Mouse (Mus musculus): Measurements from ENCODE around the gene Ctf2.
A peak's percentile ranks its signal among the peaks of the same experiment; 100 is the strongest.

Gene Ctf2

GRCm38 (mm10) chr7:127759716-127760115 lies 27.8 kb upstream of the Ctf2 start:
- no peak for DNase-seq

GRCm38 (mm10) chr7:127753741-127754140 lies 21.8 kb upstream of the Ctf2 start:
- no peak for DNase-seq

- no peak for DNase-seq
Observed at GRCm38 (mm10) chr7:127753158-127753557, 21.2 kb upstream of the Ctf2 start.

- DNase-seq = peak; percentile 53
Observed at GRCm38 (mm10) chr7:127752069-127752468, 20.1 kb upstream of the Ctf2 start.

- DNase-seq = no peak
Observed at GRCm38 (mm10) chr7:127751619-127752018, 19.7 kb upstream of the Ctf2 start.

GRCm38 (mm10) chr7:127750131-127751127 lies 18.5 kb upstream of the Ctf2 start:
- peak; percentile 80 for DNase-seq

GRCm38 (mm10) chr7:127748235-127748560 lies 16.2 kb upstream of the Ctf2 start:
- DNase-seq = no peak

- DNase-seq = peak; percentile 64
Observed at GRCm38 (mm10) chr7:127747559-127748234, 15.7 kb upstream of the Ctf2 start.

- peak; percentile 84 for DNase-seq
Observed at GRCm38 (mm10) chr7:127746494-127747491, 14.8 kb upstream of the Ctf2 start.

GRCm38 (mm10) chr7:127745652-127746493 lies 13.9 kb upstream of the Ctf2 start:
- peak; percentile 100 for DNase-seq

GRCm38 (mm10) chr7:127745251-127745651 lies 13.3 kb upstream of the Ctf2 start:
- peak; percentile 97 for DNase-seq

- peak; percentile 84 for DNase-seq
Observed at GRCm38 (mm10) chr7:127744366-127745045, 12.5 kb upstream of the Ctf2 start, which contains the start of gene Fbxl19. Fbxl19 (plus strand) TSS chr7:127744543.

GRCm38 (mm10) chr7:127730170-127730569 lies 1.8 kb downstream of the Ctf2 start:
- no peak for DNase-seq

GRCm38 (mm10) chr7:127727898-127728297 lies 4.1 kb downstream of the Ctf2 start:
- DNase-seq = no peak

- no peak for DNase-seq
Observed at GRCm38 (mm10) chr7:127725924-127726323, 6.0 kb downstream of the Ctf2 start.

GRCm38 (mm10) chr7:127725490-127725889 lies 6.5 kb downstream of the Ctf2 start:
- no peak for DNase-seq

GRCm38 (mm10) chr7:127719258-127719657 lies 12.7 kb downstream of the Ctf2 start:
- DNase-seq = no peak

GRCm38 (mm10) chr7:127718339-127718738 lies 13.6 kb downstream of the Ctf2 start:
- no peak for DNase-seq

- DNase-seq = peak; percentile 80
Observed at GRCm38 (mm10) chr7:127716992-127717391, 15.0 kb downstream of the Ctf2 start.

- no peak for DNase-seq
Observed at GRCm38 (mm10) chr7:127714816-127715215, 17.1 kb downstream of the Ctf2 start.
